Mouse (Mus musculus) heart, adult 8-10 months (tissue): Measurements from ENCODE around the gene Gpr155. TPM values are rescaled to one million over a fixed set of nuclear protein-coding genes. Genes with fewer than 3 reads are reported as not detected.

Experiments used
- DNase-seq: peaks from one replicate; pipeline ENCODE4 v3.0.0; 2022; ENCODE audit warnings: low spot score
- total RNA-seq, 4 experiments: library from RNA; stranded (reverse); gene quantifications; 2 replicates each; pipeline ENCODE4 v1.2.4; 2022

The Gpr155 gene
- total RNA-seq, 4 experiments from 2014 or later = 14.2 to 19.0 (median 14.4) TPM

- DNase-seq = no peak
Measured at GRCm38 (mm10) chr2:73387806-73388205, 1.4 kb upstream of the Gpr155 start.

GRCm38 (mm10) chr2:73385641-73386355 lies 574 bp downstream of the Gpr155 start:
- DNase-seq = no peak

- no peak for DNase-seq
Measured at GRCm38 (mm10) chr2:73385172-73385571, 1.2 kb downstream of the Gpr155 start.

- no peak for DNase-seq
Measured at GRCm38 (mm10) chr2:73380298-73380975, 5.9 kb downstream of the Gpr155 start.

- no peak for DNase-seq
Measured at GRCm38 (mm10) chr2:73379656-73380055, 6.7 kb downstream of the Gpr155 start.

- no peak for DNase-seq
Measured at GRCm38 (mm10) chr2:73378326-73378725, 8.0 kb downstream of the Gpr155 start.

GRCm38 (mm10) chr2:73371530-73372335 lies 14.6 kb downstream of the Gpr155 start:
- no peak for DNase-seq

GRCm38 (mm10) chr2:73363448-73363847 lies 22.9 kb downstream of the Gpr155 start:
- DNase-seq = no peak

GRCm38 (mm10) chr2:73360536-73360935 lies 25.8 kb downstream of the Gpr155 start:
- no peak for DNase-seq

- no peak for DNase-seq
Measured at GRCm38 (mm10) chr2:73359941-73360340, 26.4 kb downstream of the Gpr155 start.

- DNase-seq = no peak
Measured at GRCm38 (mm10) chr2:73357004-73357403, 29.4 kb downstream of the Gpr155 start.

GRCm38 (mm10) chr2:73351927-73352374 lies 34.4 kb downstream of the Gpr155 start:
- DNase-seq = peak; percentile 19

- DNase-seq = no peak
Measured at GRCm38 (mm10) chr2:73351496-73351895, 34.9 kb downstream of the Gpr155 start.

GRCm38 (mm10) chr2:73348221-73348620 lies 38.2 kb downstream of the Gpr155 start:
- no peak for DNase-seq

GRCm38 (mm10) chr2:73347766-73348165 lies 38.6 kb downstream of the Gpr155 start:
- DNase-seq = no peak

- no peak for DNase-seq
Measured at GRCm38 (mm10) chr2:73347136-73347535, 39.2 kb downstream of the Gpr155 start.

- DNase-seq = no peak
Measured at GRCm38 (mm10) chr2:73346345-73347086, 39.9 kb downstream of the Gpr155 start.

GRCm38 (mm10) chr2:73345204-73345603 lies 41.2 kb downstream of the Gpr155 start:
- DNase-seq = no peak

- no peak for DNase-seq
Measured at GRCm38 (mm10) chr2:73343701-73344100, 42.7 kb downstream of the Gpr155 start.

GRCm38 (mm10) chr2:73338415-73338814 lies 48.0 kb downstream of the Gpr155 start:
- DNase-seq = no peak

GRCm38 (mm10) chr2:73335949-73336348 lies 50.4 kb downstream of the Gpr155 start:
- no peak for DNase-seq

- peak; percentile 33 for DNase-seq
Measured at GRCm38 (mm10) chr2:73325871-73326270, 60.5 kb downstream of the Gpr155 start.
